Mouse (Mus musculus): ENCODE measurements at regions not wholly inside any gene's neighbourhood (a gene's known extent, or its start where the extent isn't known, plus 50 kb on each side); places are given as distances from the start of the nearest gene placed in this dataset.

GRCm38 (mm10) chr3:143806940-143807339 is 398.1 kb downstream of the Lmo4 start:
- DNase-seq (ENCODE audit: low spot score), result no peak

GRCm38 (mm10) chr3:143797850-143798249 is 407.2 kb downstream of the Lmo4 start:
- no peak for DNase-seq (ENCODE audit: low spot score)

GRCm38 (mm10) chr3:143790905-143791304 is 414.1 kb downstream of the Lmo4 start:
- DNase-seq (ENCODE audit: low spot score), result no peak

DNA sequence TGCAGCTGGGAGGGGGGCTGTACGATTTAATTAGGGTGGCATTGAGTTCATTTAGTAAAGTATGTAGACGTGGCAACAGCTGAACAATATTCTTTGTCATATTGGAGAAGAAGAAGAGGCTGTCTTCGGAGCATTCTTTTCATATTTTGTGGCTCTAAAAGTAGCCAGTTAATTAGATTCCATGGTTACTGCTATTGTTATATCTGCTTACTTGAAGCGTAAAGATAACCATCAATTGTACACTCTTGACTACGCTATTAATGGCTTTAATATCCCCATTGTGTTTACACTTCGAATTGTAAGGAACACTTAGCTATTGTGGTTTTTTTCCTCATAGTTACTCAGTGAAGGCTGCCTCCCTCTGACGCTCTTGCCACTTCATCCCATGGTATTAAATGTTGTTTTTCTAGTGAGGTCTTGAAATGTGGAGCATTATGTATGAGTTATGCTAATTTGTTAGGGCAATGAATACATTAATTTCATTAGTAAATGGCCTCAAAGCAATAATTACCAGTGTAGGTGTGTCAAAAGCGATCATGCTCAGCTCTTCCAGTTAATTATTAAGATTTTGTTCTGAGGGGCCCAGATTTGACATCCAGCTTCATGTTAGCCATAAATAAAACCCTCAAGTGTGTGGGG is 415.0 kb downstream of the Lmo4 start:
- DNase-seq (ENCODE audit: low spot score), result no peak

- no peak for DNase-seq (ENCODE audit: low spot score)
These were observed 418.1 kb downstream of the Lmo4 start for GRCm38 (mm10) chr3:143786889-143787288.

- DNase-seq (ENCODE audit: low spot score), result no peak
These were observed 420.6 kb downstream of the Lmo4 start for GRCm38 (mm10) chr3:143784353-143784791.

GRCm38 (mm10) chr3:143778161-143778560 is 426.9 kb downstream of the Lmo4 start:
- DNase-seq (ENCODE audit: low spot score), result no peak

DNA sequence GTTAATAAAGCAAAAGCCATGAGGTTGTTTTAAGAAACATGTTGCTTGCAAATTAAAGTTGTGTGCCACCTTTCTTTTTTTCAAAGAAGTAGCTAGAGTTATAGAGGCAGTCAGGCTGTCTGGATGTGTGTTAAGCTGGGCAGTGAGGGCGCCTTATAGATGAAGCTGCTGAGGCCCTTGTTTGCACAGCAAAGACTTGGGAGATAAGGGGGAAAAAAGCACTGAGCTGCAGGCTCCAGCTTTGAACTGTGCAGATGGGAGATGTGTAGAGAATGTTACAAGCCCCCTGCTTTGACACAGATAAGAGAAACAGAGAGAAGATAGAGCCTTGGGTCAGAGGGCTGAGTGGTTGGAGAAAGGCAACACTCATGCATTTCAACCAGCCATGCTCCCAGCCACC is 445.7 kb downstream of the Lmo4 start:
- DNase-seq (ENCODE audit: low spot score), result no peak

DNA sequence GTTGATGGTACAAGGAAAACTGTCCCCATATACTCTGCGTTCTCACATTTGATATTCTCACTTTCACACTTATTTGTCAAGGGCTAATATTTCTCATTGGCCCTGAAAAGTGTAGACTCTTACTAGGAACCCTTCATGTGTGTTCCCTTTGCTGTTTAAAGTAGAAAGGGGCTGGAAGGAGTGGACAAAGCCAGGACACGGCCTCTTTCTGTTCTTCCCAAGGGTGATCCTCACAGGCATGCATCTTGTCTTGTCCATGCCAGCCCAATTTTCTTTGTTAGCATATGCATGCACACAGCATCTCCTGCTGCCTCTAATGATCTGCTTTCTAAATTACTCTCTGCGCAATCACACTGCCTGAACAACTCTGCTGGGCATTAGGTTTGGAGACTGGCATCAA is 451.8 kb downstream of the Lmo4 start:
- DNase-seq (ENCODE audit: low spot score), result no peak

GRCm38 (mm10) chr3:143752660-143753059 is 452.4 kb downstream of the Lmo4 start:
- no peak for DNase-seq (ENCODE audit: low spot score)

DNA sequence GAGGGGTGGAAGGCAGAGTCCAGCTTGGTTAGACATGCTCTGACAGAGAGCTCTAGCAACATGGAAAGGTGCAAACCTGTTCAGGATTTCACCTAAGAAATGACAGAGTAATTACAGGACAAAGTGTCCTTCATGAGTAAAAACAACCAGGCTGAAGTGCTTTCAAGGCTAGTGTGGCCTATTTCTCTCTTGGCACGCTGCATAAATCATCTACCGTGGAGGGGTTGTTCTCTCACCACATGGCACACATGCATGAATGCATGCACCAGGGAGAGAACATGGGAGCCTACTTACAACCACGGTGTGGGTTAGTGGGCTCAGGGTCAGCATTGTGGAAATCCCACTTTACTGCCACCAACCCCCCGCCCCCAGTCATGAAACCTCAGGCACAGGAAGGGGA is 454.9 kb downstream of the Lmo4 start:
- DNase-seq (ENCODE audit: low spot score), result no peak

DNA sequence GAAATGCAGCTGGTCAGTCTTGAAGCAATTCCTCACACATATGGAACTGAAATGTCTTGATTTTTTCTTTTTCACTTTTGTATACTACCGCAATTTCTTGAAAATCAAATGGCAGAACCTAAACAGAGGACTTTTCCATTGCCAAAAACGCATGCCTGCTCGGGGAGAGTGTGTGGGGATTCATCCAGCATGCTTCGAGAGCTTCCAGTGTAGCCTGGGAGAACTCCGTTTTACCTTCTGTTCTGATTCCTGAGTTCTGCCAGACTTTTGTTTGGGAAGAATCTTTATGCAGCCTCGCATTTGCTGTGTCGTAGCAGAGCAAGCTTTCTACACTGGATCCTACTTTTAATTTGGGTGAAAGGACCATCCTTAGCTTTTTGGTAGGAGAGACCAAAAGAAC is 461.4 kb downstream of the Lmo4 start:
- no peak for DNase-seq (ENCODE audit: low spot score)

DNA sequence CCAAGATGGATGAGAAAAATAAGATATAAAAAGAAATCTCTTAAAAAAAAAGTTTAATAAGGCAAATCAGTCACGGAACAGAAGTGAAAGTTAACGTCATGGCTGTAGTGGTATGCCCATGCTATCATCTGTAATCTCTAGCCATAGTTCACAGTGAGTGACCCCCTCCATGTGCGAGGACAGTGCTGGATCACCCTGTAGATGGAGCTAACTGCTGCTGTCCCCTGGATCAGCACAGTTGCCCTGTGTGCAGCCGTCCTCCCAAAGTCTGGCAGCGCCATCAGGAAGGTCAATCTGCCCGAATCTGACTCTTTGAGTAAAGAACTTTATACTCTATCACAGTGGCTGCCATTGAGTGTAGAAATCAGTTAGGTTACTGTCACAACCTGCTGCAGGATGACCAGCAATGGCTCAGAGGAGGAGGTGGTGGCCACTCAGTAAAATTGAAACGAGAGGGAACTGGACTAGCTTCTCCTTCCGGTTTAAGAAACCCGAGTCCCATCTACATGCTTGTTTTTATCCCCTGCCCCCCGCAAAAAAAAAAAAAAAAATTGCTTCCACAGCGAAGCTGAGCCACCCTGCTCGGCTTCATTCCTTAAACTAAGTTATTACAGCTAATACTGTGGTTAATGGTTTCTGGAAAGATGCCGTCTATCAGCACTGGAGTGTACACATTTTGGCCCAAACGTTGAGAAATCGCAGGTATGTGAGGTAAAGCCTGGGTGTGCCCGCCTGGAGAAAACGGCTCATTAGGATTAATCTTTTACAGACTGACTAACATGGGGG is 462.0 kb downstream of the Lmo4 start:
- no peak for DNase-seq (ENCODE audit: low spot score)

DNA sequence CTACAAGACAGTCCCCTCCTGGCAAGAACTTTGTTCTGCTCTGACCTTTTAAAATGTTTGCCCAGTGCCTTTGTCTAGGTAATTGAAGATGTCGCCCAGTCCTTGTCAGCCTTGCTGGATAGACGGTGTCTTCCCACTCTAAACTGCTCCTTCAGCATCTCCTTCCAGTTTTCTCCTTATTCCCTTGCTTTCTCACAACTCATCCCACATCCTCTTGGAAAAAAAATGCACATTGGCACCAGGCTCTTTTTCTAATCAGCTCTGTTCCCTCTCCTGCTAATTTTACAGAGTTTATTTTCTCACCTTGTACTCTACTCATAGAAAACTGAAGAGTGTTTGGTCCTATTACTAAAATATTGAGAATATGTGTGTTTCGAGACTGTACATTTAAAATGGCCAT is 466.3 kb downstream of the Lmo4 start:
- no peak for DNase-seq (ENCODE audit: low spot score)

- no peak for DNase-seq (ENCODE audit: low spot score)
These were observed 467.2 kb downstream of the Lmo4 start for GRCm38 (mm10) chr3:143737844-143738243.

DNA sequence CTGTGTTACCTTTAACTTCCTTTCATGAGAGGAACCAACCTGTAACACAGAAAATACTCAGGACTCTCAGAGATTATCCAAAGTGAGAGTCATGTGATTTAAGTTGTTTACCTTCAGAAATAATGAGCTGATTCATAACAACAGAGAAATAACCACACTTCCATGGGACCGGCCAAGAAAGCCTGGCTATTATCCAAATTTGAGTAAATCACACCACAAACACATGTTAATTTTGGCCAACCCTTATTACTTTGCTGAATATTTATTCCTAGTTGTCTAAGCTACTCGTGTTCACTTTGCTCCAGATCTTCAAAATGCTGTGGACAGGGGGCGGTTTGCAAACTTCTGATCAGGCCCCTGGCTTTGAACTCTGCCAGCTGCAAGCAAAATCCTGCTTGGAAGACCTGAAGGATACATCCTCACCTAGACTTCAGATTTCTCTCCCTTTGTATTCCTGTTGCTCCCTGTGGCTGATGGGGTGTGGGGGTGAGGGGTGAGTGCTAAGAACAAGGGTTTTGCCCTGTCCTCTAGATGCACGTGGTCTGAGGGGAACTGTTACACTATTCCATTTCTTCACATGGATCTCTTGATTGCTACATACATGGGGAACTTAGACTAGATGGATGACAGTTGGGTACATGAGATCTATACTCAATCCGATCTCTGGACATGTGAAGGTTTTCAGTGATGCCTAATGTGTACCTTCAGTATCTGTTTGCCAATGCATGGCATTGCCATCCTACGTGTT is 468.2 kb downstream of the Lmo4 start:
- DNase-seq (ENCODE audit: low spot score), result no peak

GRCm38 (mm10) chr3:143734791-143735190 is 470.2 kb downstream of the Lmo4 start:
- no peak for DNase-seq (ENCODE audit: low spot score)

- no peak for DNase-seq (ENCODE audit: low spot score)
These were observed 471.9 kb downstream of the Lmo4 start for GRCm38 (mm10) chr3:143732966-143733725.

- DNase-seq (ENCODE audit: low spot score), result no peak
These were observed 475.4 kb downstream of the Lmo4 start for GRCm38 (mm10) chr3:143729473-143730076.

DNA sequence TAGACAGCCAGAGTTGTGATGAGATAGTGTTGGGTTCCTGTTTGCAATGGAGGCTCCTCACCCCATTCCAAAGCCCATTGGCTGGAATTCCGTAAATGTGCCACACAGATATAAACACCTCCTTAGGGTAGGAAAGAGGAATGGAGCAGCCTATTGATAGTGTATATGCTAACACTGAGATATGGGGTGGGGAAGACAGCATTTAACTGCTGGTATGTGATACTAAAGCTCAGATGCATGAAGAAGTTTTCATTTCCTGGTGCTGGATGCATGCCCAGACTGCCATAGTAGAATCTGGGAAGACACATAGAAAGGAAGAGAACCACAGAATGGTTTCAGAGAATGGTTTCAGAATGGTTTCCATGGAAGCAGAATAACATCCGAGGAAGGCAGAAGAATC is 482.4 kb downstream of the Lmo4 start:
- DNase-seq (ENCODE audit: low spot score), result no peak

GRCm38 (mm10) chr3:143722082-143722481 is 482.9 kb downstream of the Lmo4 start:
- DNase-seq (ENCODE audit: low spot score), result no peak

- DNase-seq (ENCODE audit: low spot score), result no peak
These were observed 491.8 kb downstream of the Lmo4 start for GRCm38 (mm10) chr3:143713183-143713582.
